Mouse (Mus musculus) embryonic facial prominence, embryonic 11.5 days (tissue): Measurements from ENCODE around the gene Pnpla6. TPM values are rescaled to one million over a fixed set of nuclear protein-coding genes. Genes with fewer than 3 reads are reported as not detected.

Experiments
- ATAC-seq: fragments of 200-750 bp; cut with Nextera tagmentation; replicated peaks from 2 replicates; pipeline ENCODE4 v1.8.0; 2017; ENCODE audit warnings: low read depth; ENCODE audit not compliant: insufficient number of reproducible peaks, low FRiP score, low TSS enrichment
- DNase-seq: peaks from one replicate; pipeline ENCODE4 v3.0.0-alpha.2; 2015; ENCODE audit warnings: low spot score
- H3K27ac ChIP-seq: fragments of 300-500 bp; sonication (generic); replicated peaks from 2 replicates; pipeline ENCODE4 v1.5.1; 2014; ENCODE audit warnings: mild to moderate bottlenecking, low read depth, low read length, control low read depth
- H3K27me3 ChIP-seq: fragments of 300-500 bp; sonication (generic); 2 replicates; pipeline ENCODE4 v1.6.1; 2014; ENCODE audit warnings: mild to moderate bottlenecking, low read length, moderate library complexity, mixed read lengths; ENCODE audit not compliant: control insufficient read depth, insufficient read depth
- H3K36me3 ChIP-seq: fragments of 300-500 bp; sonication (generic); replicated peaks from 2 replicates; pipeline ENCODE4 v1.6.1; 2014; ENCODE audit warnings: low read depth, mild to moderate bottlenecking, low read length, moderate library complexity, mixed read lengths; ENCODE audit not compliant: control insufficient read depth, insufficient read depth
- H3K4me1 ChIP-seq: fragments of 300-500 bp; sonication (generic); 2 replicates; pipeline ENCODE4 v1.6.1; 2014; ENCODE audit warnings: low read length, mixed read lengths; ENCODE audit not compliant: control insufficient read depth, insufficient read depth
- H3K4me2 ChIP-seq: fragments of 300-500 bp; sonication (generic); 2 replicates; pipeline ENCODE4 v1.6.1; 2014; ENCODE audit warnings: low read depth, mild to moderate bottlenecking, control low read depth, low read length, moderate library complexity
- H3K4me3 ChIP-seq: fragments of 300-500 bp; sonication (generic); 2 replicates; pipeline ENCODE4 v1.5.1; 2014; ENCODE audit warnings: low read depth, low read length, control low read depth
- H3K9ac ChIP-seq: fragments of 300-500 bp; sonication (generic); replicated peaks from 2 replicates; pipeline ENCODE4 v1.6.1; 2014; ENCODE audit warnings: mild to moderate bottlenecking, control low read depth, low read length
- H3K9me3 ChIP-seq: fragments of 300-500 bp; sonication (generic); replicated peaks from 2 replicates; pipeline ENCODE4 v1.6.1; 2016; ENCODE audit warnings: mild to moderate bottlenecking, low read length, inconsistent platforms, mixed read lengths; ENCODE audit not compliant: control insufficient read depth
- WGBS: fragments of 180-500 bp; shearing (Covaris S2); extraction: QIAGEN DNeasy Blood & Tissue Kit; methylation state at CpG from one replicate; pipeline ENCODE4 v1.1.7; 2014; 5-methylcytosine and 5-hydroxymethylcytosine counted together
- polyA plus RNA-seq: library from polyadenylated mRNA; unstranded; fragments of >200 nt; fragmentation: Nextera tagmentation; extraction: Ambion mirVana; gene quantifications from 2 replicates; pipeline ENCODE4 v1.2.1, GENCODE M21; 2014

Pnpla6 gene
- 13.6 and 17.5 TPM in 2 replicates for polyA plus RNA-seq

DNA sequence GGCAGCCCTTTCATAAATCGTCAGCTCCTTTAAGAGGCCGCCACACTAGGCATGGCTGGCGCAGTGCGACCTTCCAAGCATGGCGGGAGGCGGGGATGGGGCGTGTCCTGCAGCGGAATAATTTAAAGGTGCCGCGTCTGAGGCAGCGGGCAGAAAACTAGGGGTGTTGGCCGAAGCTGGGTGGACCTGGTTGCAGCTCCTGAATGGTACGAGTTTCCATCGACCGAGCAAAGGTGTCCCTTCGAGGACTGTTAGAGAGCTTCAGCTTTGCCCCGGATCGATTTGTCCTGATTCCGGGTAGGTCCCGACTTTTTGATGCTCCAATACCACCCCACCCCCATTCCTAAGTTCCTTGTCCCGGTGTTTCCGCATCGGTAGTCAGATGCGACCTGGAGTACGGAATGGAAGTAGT, at the start of gene Pnpla6:
Gene Pnpla6, plus strand, starts transcription at position 125 of the 412 bp plus-strand sequence.
- Histone ChIP-seq H3K27ac (peak within 1 kb of the TSS; percentile 41), H3K9me3 (no peaks in the 10 kb centered on the region), H3K4me2 (peak within 1 kb of the TSS; percentile 73), H3K36me3 (no peaks in the 10 kb centered on the region; the same call in 1 of the 2 replicates), H3K9ac (peak within 1 kb of the TSS; percentile 64), H3K4me3 (peak within 1 kb of the TSS; percentile 50), H3K27me3 (no peaks in the 10 kb centered on the region), H3K4me1 (no peaks in the 10 kb centered on the region; the same call in 1 of the 2 replicates)
- ATAC-seq (peak; percentile 75), DNase-seq (peak; percentile 93)
- 0% methylated on average over 25 of the region's 25 CpGs for WGBS

DNA sequence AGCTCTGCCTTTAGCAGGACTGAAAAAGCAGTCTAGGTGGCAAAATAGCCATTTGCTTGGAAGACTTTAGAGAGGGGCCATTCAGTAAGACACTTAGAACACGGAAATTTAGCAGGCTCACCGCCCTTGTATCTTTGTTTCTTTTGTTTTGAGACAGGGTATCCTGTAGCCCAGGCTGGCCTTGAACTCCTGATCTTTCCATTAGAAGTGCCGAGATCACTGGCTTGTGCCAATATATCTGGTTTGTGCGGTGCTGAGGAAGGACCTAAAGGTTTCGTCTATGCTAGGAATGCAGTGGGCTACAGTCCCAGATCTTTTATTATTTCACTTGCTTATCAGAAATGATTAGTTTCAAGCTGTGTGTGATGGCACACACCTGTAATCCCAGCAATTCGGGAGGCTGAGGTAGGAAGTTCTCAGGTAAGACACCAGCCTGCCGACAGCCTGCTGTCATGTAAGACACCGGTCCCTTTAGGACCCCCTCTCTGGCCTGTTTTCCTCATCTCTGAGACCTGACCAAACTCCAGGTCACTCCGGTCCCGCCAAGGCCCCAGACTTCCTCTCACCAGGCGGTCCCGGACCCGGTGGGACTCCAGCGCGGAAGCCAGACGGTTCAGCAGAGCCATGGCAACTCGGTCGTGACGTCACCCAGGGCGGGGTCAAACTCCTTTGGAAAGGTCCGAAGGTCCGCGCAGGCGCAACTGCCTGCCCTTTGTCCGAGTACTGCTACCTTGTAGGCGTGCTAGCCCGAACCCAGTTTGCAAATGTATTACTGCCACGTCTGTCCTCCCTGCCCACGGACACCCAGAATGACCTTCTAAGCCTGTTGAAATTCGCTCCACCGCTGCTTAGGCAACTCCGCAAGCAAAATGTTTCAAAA, 47.9 kb upstream of the Pnpla6 start, which contains the start of gene Pex11g:
Gene Pex11g, minus strand, starts transcription at position 675 of the 880 bp plus-strand sequence.
- DNase-seq (peak; percentile 98), ATAC-seq (peak; percentile 89)
- Histone ChIP-seq H3K4me1 (no peaks in the 10 kb centered on the region), H3K9ac (peak within 1 kb of the TSS; percentile 61), H3K9me3 (no peaks in the 10 kb centered on the region), H3K36me3 (no peaks in the 10 kb centered on the region), H3K27ac (0 out of 2 replicates have a peak within 1 kb of the TSS, but pooled peaks have one; percentile 38), H3K4me2 (peak within 1 kb of the TSS; percentile 38), H3K4me3 (peak within 1 kb of the TSS; percentile 36), H3K27me3 (no peaks in the 10 kb centered on the region)
- WGBS = 7% methylated on average over 32 of the region's 32 CpGs

DNA sequence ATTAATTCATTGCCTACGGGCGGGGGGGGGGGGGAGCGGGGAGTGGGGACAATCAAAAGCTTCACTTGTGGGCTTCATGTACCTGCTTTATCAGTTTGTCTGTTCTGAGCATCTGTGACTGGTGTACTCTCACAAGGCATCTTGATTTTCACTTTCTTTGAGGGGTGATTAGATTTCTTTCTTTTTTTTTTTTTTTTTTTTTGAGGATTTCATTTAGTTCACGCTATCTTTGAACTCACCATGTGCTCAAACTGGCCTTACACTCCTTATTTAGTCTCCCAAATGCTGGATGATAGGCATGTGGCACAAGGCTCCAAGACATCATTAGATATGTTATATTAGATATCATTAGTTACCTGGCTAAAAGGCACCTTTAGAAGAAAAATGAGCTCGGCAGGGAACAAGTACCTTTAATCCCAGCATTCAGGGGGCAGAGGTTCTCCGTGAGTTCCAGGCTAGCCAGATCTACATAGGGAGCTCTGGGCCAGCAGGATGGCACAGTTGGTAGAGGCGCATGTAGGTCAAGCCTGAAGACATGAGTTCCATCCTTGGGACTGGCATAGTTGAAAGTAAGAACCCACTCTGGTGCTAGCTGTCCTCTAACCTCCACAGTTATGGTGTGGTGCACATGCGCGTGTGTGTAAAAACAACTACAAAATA, 47.2 kb upstream of the Pnpla6 start:
- 0 out of 2 replicates have a peak overlapping the region, but pooled peaks have one; percentile 38 for H3K27ac ChIP-seq
- H3K9me3 ChIP-seq = no peaks in the 10 kb centered on the region
- H3K36me3 ChIP-seq = no peaks in the 10 kb centered on the region
- H3K4me2 ChIP-seq = peak overlapping the region; percentile 38
- no peaks in the 10 kb centered on the region for H3K4me1 ChIP-seq
- peak; percentile 17 for DNase-seq
- WGBS = 58% methylated on average over 8 of the region's 9 CpGs
- H3K9ac ChIP-seq = peak overlapping the region; percentile 61
- peak overlapping the region; percentile 36 for H3K4me3 ChIP-seq
- no peaks in the 10 kb centered on the region for H3K27me3 ChIP-seq
- ATAC-seq = peak; percentile 1; the same call in 1 of the 2 replicates

DNA sequence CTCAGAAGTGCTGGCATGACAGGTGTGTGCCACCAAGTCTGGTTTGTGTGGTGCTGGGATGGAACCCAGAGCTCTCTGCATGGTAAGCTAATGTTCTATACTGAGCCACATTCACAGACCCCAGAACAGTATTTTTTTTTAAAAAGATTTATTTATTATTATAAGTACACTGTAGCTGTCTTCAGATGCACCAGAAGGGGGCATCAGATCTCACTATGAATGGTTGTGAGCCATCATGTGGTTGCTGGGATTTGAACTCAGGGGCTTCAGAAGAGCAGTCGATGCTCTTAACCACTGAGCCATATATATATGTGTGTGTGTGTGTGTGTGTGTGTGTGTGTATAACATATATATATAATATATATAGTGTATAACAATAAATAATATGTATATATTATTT, 46.3 kb upstream of the Pnpla6 start:
- Histone ChIP-seq H3K27ac (no peak overlapping the region), H3K4me3 (no peak overlapping the region), H3K4me1 (no peaks in the 10 kb centered on the region), H3K9ac (no peak overlapping the region), H3K36me3 (no peaks in the 10 kb centered on the region), H3K9me3 (no peaks in the 10 kb centered on the region), H3K27me3 (no peaks in the 10 kb centered on the region), H3K4me2 (no peak overlapping the region)
- WGBS = 86% methylated on average over 1 of the region's 1 CpGs
- peak; percentile 15 for DNase-seq
- ATAC-seq = no peak

DNA sequence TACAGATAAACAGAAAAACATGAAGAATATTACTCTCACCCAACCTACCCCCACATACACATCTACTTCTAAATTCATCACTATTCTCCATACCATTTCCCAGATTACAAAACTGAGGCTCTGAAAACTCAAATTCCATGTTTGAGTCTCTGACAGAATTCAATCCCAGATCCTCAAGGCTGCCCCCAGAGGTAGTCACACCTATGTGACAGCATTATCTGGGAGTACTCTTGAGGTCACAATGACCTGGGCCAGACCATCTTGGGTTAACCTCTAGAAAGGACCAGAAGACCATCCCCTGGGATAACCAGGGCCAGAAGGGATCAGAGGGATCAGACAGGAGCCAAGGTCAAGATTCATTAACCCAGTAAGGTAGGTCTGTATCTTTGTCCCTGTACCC, 44.6 kb upstream of the Pnpla6 start, which contains the start of gene Tex45:
Gene Tex45, plus strand, starts transcription at position 301 of the 400 bp plus-strand sequence.
- no peak within 1 kb of the TSS for H3K27ac ChIP-seq
- DNase-seq (no peak), ATAC-seq (no peak)
- H3K27me3 ChIP-seq = 0 out of 2 replicates have a peak, but pooled peaks cover 1% of the 10 kb centered on the region
- no peak within 1 kb of the TSS for H3K4me3 ChIP-seq
- H3K4me1 ChIP-seq = no peaks in the 10 kb centered on the region
- no peak within 1 kb of the TSS for H3K9ac ChIP-seq
- no peaks in the 10 kb centered on the region for H3K9me3 ChIP-seq
- no peaks in the 10 kb centered on the region for H3K36me3 ChIP-seq
- no peak within 1 kb of the TSS for H3K4me2 ChIP-seq

DNA sequence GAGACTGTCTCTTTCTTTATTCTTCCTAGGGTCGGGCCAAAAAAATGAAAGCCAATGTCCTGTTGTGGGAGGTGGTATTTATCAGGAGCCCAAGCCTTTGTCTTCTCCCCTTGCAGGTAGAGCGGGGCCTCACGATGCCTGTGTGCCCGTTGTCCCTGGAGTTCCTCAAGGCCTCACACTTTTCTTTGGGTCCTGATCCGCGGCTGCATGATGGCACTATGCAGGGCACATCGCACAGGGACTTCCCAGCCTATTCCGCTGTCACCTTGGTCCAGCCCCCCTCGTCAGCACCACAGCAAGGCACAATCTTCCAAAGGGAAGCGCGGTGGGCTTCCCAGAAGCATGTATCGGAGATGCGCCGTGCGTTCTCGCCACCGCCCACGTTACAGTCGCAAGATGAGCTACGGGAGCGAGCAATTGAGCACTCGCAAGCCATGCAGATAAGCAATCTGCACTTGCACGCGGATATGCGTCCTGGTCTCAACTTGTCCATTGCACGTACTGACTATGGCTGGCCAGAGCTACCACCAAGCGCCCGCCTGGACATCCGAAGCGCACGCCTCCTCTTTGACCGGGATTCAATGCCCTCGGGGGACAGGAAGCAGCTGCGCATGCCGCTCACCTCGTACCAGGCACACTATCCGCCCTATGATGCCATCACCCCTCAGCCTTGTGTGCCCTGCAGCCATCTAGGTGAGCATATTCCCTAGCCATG, 39.3 kb upstream of the Pnpla6 start:
- Histone ChIP-seq H3K9me3 (no peaks in the 10 kb centered on the region), H3K4me3 (peak overlapping the region; percentile 21), H3K4me1 (no peaks in the 10 kb centered on the region), H3K27me3 (0 out of 2 replicates have a peak, but pooled peaks cover 3% of the 10 kb centered on the region), H3K9ac (peak overlapping the region; percentile 25; the same call in 1 of the 2 replicates), H3K36me3 (no peaks in the 10 kb centered on the region), H3K27ac (no peak overlapping the region), H3K4me2 (peak overlapping the region; percentile 44)
- WGBS = 21% methylated on average over 37 of the region's 37 CpGs
- no peak for ATAC-seq
- DNase-seq = peak; percentile 32

DNA sequence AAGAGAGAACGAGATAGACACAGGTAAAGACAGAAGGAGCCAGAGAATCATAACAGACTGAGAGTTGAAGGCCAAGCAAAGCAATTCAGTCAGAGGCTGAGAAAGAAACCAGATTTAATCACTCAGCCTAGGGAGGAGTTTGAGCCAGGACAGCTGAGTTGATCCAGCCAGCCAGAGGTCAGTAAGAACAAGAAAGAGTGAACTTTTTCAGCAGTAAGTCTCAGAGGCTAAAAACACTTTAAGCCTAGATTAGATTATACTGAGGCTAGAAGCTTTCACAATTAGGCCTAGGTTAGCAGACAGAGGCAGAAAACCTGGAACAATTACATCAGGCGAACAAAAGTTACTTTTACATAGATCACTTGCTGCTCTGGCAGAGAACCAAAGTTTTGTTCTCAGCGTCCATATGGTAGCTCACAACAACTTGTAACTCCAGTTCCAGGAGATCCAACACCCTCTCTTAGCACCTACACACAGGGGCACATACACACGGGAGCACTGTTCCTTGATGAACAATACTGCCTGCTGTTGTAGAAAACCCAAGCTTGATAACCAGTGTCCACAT, 34.9 kb upstream of the Pnpla6 start:
- 83% methylated on average over 4 of the region's 4 CpGs for WGBS

More for the DNA sequence above, 34.9 kb upstream of the Pnpla6 start:
- no peaks in the 10 kb centered on the region for H3K4me1 ChIP-seq
- no peak for DNase-seq
- H3K9ac ChIP-seq = no peak overlapping the region
- no peak overlapping the region for H3K27ac ChIP-seq
- no peaks in the 10 kb centered on the region for H3K36me3 ChIP-seq
- H3K4me2 ChIP-seq = no peak overlapping the region
- H3K9me3 ChIP-seq = no peaks in the 10 kb centered on the region
- H3K4me3 ChIP-seq = no peak overlapping the region
- H3K27me3 ChIP-seq = 0 out of 2 replicates have a peak, but pooled peaks cover 3% of the 10 kb centered on the region
- ATAC-seq = no peak
